Mouse (Mus musculus) heart, postnatal 0 days (tissue): ENCODE data around the gene Camsap3.

Experiments used
- CTCF ChIP-seq: IDR thresholded peaks from 2 replicates; pipeline ENCODE4 v1.5.1; 2016; ENCODE audit warnings: antibody characterized with exemption, control low read depth, low read depth
- EP300 ChIP-seq: IDR thresholded peaks from 2 replicates; pipeline ENCODE4 v1.6.1; 2016; ENCODE audit warnings: antibody characterized with exemption, low read depth

DNA sequence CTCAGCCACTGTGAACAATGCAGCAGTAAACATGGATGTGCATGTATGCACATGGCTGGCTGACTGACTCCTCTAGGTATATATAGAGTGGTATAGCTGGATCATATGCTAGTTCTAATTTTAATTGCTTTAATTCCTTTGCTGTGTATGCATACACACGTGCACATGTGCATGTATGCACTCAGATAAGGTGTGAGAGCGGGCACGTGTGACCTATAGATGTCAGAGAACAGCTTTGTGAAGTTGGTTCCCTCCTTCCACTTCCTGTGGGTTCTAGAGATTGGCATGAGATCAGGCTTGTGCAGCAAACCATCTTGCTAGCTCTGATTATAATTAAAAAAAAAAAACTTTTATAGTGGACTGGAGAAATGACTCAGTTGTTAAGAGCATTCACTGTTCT lies 65.8 kb downstream of the Camsap3 start:
- no peak for TF ChIP-seq EP300
- TF ChIP-seq CTCF, result no peak
